Mouse (Mus musculus) liver, adult 2 months (tissue): ENCODE measurements around the gene Crb1. TPM values are rescaled to one million over a fixed set of nuclear protein-coding genes. Genes with fewer than 3 reads are reported as not detected.
"Not testable (repeated sequence)": the region's sequence is repeated elsewhere in the genome, so short reads cannot be mapped to it uniquely, and the experiment has no call there.

Experiments
- DNase-seq: peaks from one replicate; pipeline ENCODE4 v3.0.0-alpha.2; 2011; ENCODE audit warnings: low read depth, low spot score; ENCODE audit errors: extremely low read depth
- H3K27ac ChIP-seq: fragments of 200-500 bp; replicated peaks from 2 replicates; pipeline ENCODE4 v1.5.1; 2012; ENCODE audit warnings: low read depth, mild to moderate bottlenecking, control low read depth, inconsistent platforms, low read length; ENCODE audit not compliant: insufficient read depth
- H3K27me3 ChIP-seq: fragments of 200-500 bp; 2 replicates; pipeline ENCODE4 v1.6.1; 2012; ENCODE audit warnings: mild to moderate bottlenecking, moderate library complexity, low read length, inconsistent platforms; ENCODE audit not compliant: control insufficient read depth, insufficient read depth
- H3K36me3 ChIP-seq: fragments of 200-500 bp; 2 replicates; pipeline ENCODE4 v1.6.1; 2012; ENCODE audit warnings: low read length, inconsistent platforms; ENCODE audit not compliant: control insufficient read depth, insufficient read depth
- H3K4me1 ChIP-seq: fragments of 200-500 bp; 2 replicates; pipeline ENCODE4 v1.6.1; 2011; ENCODE audit warnings: low read length; ENCODE audit not compliant: control insufficient read depth, insufficient read depth
- H3K4me3 ChIP-seq: fragments of 200-500 bp; 2 replicates; pipeline ENCODE4 v1.5.1; 2011; ENCODE audit warnings: low read depth, mild to moderate bottlenecking, control low read depth, low read length, moderate library complexity; ENCODE audit not compliant: insufficient read depth
- H3K79me2 ChIP-seq: fragments of 200-500 bp; 2 replicates; pipeline ENCODE4 v1.6.1; 2012; ENCODE audit warnings: inconsistent platforms, mild to moderate bottlenecking, low read length, moderate library complexity; ENCODE audit not compliant: control insufficient read depth, insufficient read depth
- H3K9ac ChIP-seq: fragments of 200-500 bp; 2 replicates; pipeline ENCODE4 v1.6.1; 2012; ENCODE audit warnings: low read depth, mild to moderate bottlenecking, control low read depth, inconsistent platforms, low read length
- CTCF ChIP-seq: fragments of 200-500 bp; IDR thresholded peaks from 2 replicates; pipeline ENCODE4 v1.5.1; 2011; ENCODE audit warnings: low read depth, low read length, control low read depth
- POLR2A ChIP-seq: fragments of 200-500 bp; IDR thresholded peaks from 2 replicates; pipeline ENCODE4 v1.6.1; 2011; ENCODE audit warnings: low read length, control low read depth; ENCODE audit not compliant: insufficient read depth; ENCODE audit errors: extremely low read depth
- whole genome bisulfite sequencing: fragments of 180-500 bp; shearing (Covaris S2); methylation state at CpG from one replicate; pipeline ENCODE4 v1.1.7; 2018; 5-methylcytosine and 5-hydroxymethylcytosine counted together
- polyA plus RNA-seq: library from polyadenylated mRNA; depleted of rRNA; stranded (reverse); fragments of >200 nt; gene quantifications from 2 replicates; pipeline ENCODE4 v1.2.3, GENCODE M21; 2012
- total RNA-seq: library from RNA; depleted of rRNA; stranded (reverse); fragments of >200 nt; gene quantifications from 2 replicates; pipeline ENCODE4 v1.2.3, GENCODE M21; 2014

The Crb1 gene
- total and polyA plus RNA-seq, 2 experiments, result not detected

DNA sequence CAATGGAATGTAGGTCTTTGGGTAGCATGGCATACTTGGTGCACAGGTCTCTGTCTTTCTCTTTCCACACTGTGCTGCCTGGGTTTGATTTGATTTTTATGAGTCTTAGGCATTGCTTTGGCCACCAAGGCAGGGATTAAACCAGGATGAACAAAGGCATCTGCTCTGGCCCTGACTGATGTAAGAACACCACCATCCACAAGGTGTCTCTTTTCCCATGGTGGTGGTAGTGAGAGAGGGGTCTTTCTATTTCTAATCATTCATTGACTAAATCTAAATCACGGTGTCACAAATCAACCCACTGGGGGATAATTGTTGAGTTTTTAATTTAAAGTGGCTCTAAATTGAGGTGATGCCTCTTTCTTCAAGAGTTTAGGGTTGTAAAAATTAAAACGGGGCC, 51.5 kb downstream of the Crb1 start:
- Histone ChIP-seq H3K36me3 (no peaks in the 10 kb centered on the region), H3K4me1 (no peaks in the 10 kb centered on the region), H3K27me3 (no peaks in the 10 kb centered on the region), H3K4me3 (no peak overlapping the region), H3K9ac (no peak overlapping the region), H3K79me2 (no peaks in the 10 kb centered on the region), H3K27ac (no peak overlapping the region)
- 80% methylated on average over 2 of the region's 2 CpGs for WGBS
- DNase-seq, result no peak
- TF ChIP-seq POLR2A (no peak), CTCF (no peak)

DNA sequence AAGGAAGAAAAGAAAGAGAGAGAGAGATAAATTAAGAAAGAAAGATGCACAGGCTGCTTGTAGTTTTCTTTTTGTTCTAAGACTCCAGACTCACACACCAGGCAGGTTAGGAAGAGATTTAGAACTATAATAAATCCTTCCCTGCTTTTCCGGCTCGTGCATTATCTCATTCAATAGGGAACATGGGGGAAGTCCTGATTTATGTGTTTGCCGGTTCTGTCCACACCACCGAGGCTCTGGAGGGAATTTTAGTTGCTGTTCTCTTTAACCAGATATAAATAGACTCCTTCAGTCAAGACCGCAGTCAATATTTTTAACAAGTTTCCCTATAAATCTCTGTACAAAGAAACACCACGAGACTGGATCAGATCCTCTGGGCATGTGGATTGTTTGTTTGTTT, 57.1 kb downstream of the Crb1 start:
- Histone ChIP-seq H3K4me1 (no peaks in the 10 kb centered on the region), H3K9ac (no peak overlapping the region), H3K36me3 (no peaks in the 10 kb centered on the region), H3K27me3 (no peaks in the 10 kb centered on the region), H3K79me2 (no peaks in the 10 kb centered on the region), H3K27ac (no peak overlapping the region), H3K4me3 (no peak overlapping the region)
- TF ChIP-seq CTCF (no peak), POLR2A (no peak)
- WGBS, result 77% methylated on average over 6 of the region's 6 CpGs
- DNase-seq, result no peak

DNA sequence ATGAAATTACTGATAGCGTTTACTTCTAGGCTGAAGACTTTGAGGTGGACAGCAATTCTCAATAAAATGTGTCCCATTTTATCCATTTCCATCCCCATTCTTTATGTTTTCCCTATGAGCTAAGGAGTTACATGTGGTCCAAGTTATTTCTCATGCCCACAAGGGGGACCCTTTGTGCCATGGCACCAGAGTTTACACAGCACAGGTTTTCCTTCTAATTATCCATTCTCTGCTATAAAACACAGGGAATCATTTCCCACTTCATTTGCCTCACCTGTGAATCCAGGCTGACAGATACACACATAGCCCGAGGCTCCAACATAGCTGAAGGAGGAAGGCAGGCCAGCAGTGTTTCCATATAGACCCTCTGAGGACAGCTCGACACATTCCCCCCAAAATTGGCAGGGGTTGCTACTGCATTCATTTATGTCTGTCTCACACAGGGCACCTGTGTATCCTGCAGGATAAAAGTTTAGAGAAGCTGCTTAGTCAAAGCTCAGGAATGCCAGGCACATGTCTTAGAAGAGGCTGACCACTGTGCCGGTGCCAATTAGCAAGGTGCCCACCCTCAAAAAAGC, 62.5 kb downstream of the Crb1 start:
- DNase-seq, result no peak
- Histone ChIP-seq H3K36me3 (no peaks in the 10 kb centered on the region), H3K27ac (no peak overlapping the region), H3K4me3 (no peak overlapping the region), H3K79me2 (no peaks in the 10 kb centered on the region), H3K9ac (no peak overlapping the region), H3K4me1 (no peaks in the 10 kb centered on the region), H3K27me3 (no peaks in the 10 kb centered on the region)
- TF ChIP-seq CTCF (no peak), POLR2A (no peak)
- 82% methylated on average over 4 of the region's 4 CpGs for WGBS

DNA sequence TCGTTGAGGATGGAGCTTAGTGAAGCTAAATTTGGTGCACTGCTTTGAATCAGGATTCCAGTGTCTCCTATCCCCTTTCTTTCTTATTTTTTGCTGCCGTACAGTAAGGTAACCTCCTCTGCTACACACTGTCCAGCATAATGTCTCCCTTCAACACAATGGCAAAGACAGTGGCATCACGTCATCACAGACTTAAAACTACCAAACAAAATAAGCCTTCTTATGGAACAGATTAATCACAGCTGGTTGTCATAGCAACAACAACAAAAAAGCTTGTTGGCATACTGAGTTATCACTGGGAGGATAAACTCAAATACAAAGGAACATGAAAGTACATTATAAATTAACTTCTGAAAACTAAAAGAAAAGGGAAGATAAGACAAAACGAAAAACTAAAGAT, 68.0 kb downstream of the Crb1 start:
- H3K4me3 ChIP-seq, result no peak overlapping the region
- H3K27ac ChIP-seq, result no peak overlapping the region
- no peaks in the 10 kb centered on the region for H3K79me2 ChIP-seq
- H3K36me3 ChIP-seq, result no peaks in the 10 kb centered on the region
- H3K9ac ChIP-seq, result no peak overlapping the region
- no peaks in the 10 kb centered on the region for H3K4me1 ChIP-seq
- 72% methylated on average over 4 of the region's 4 CpGs for WGBS
- H3K27me3 ChIP-seq, result no peaks in the 10 kb centered on the region
- TF ChIP-seq POLR2A (no peak), CTCF (no peak)
- DNase-seq, result no peak

DNA sequence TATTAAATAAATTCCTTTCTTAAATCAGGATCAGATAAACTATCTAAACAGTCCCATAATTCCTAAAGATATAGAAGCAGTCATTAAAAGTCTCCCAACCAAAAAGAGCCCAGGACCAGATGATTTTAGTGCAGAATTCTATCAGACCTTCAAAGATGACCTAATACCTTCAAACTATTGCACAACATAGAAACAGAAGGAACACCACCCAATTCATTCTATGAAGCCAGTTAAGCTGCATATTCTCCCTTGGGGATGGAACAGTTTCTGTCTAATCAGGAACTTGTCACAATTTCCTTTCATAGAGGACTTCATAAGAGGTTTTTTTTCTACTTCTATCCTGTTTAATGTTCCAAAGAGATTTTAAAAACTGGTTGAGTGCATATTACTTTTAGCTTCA, 74.4 kb downstream of the Crb1 start:
- H3K36me3 ChIP-seq, H3K27ac ChIP-seq, H3K79me2 ChIP-seq, H3K4me1 ChIP-seq, H3K9ac ChIP-seq, H3K4me3 ChIP-seq, H3K27me3 ChIP-seq, DNase-seq: not testable (repeated sequence)

DNA sequence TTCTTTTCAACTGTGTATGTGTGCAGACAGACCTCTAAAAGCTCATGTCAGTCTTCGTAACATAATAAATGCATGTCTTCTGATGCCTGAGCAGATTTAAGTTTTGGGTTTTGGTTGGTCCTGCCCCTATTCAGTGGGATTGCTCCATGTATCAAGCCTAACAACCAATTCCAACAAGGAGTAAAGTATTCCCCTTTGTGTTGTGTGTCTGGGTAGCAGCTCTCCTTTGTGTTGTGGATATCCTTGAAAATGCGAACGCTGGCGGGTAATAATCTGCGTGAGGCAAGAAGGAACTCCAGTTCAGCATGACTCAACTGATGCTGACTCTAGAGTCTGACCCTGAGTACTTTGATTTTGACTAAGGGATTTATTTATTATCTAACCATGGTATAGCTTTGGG, 75.1 kb downstream of the Crb1 start:
- Histone ChIP-seq H3K79me2 (no peaks in the 10 kb centered on the region), H3K27ac (no peak overlapping the region), H3K4me1 (no peaks in the 10 kb centered on the region), H3K36me3 (no peaks in the 10 kb centered on the region), H3K9ac (no peak overlapping the region), H3K27me3 (no peaks in the 10 kb centered on the region), H3K4me3 (no peak overlapping the region)
- TF ChIP-seq CTCF, result no peak
- TF ChIP-seq POLR2A, result no peak
- no peak for DNase-seq
- 90% methylated on average over 5 of the region's 5 CpGs for WGBS
